Mouse (Mus musculus) ES-E14 (cell line): ENCODE results near the gene Ptgds. TPM values are rescaled to one million over a fixed set of nuclear protein-coding genes. Genes with fewer than 3 reads are reported as not detected.

Source experiments
- DNase-seq: peaks from one replicate; pipeline ENCODE4 v3.0.0-alpha.2; 2013; ENCODE audit warnings: low read depth, low spot score
- H3K27ac ChIP-seq: 2 replicates; pipeline ENCODE4 v1.5.1; 2012; ENCODE audit warnings: low read depth, mild to moderate bottlenecking, low read length, moderate library complexity, mixed read lengths; ENCODE audit not compliant: poor library complexity, insufficient read depth, severe bottlenecking
- H3K36me3 ChIP-seq: 2 replicates; pipeline ENCODE4 v1.6.1; 2012; ENCODE audit warnings: mild to moderate bottlenecking, low read length, moderate library complexity, mixed read lengths; ENCODE audit not compliant: control insufficient read depth, poor library complexity, insufficient read depth, severe bottlenecking
- H3K4me1 ChIP-seq, 2 experiments: fragments of 150-350 bp in 1 of 2; sonication (generic) in 1 of 2; 2 replicates each; pipeline ENCODE4 v1.6.1; 2012; ENCODE audit warnings: low read length in 2 of 2, mild to moderate bottlenecking in 1 of 2, mixed read lengths in 1 of 2; ENCODE audit not compliant: control insufficient read depth in 2 of 2, insufficient read depth in 2 of 2, poor library complexity in 1 of 2
- H3K4me3 ChIP-seq, 2 experiments: fragments of 150-350 bp in 1 of 2; sonication (generic) in 1 of 2; 2 replicates each; pipeline ENCODE4 v1.5.1; 2012; ENCODE audit warnings: low read length in 2 of 2, low read depth in 1 of 2, mild to moderate bottlenecking in 1 of 2, mixed read lengths in 1 of 2; ENCODE audit not compliant: insufficient read depth in 1 of 2, poor library complexity in 1 of 2, severe bottlenecking in 1 of 2
- H3K9ac ChIP-seq: 2 replicates; pipeline ENCODE4 v1.6.1; 2012; ENCODE audit warnings: low read depth, mild to moderate bottlenecking, low read length, mixed read lengths; ENCODE audit not compliant: poor library complexity, insufficient read depth, severe bottlenecking
- H3K9me3 ChIP-seq: fragments of 150-350 bp; sonication (generic); 2 replicates; pipeline ENCODE4 v1.6.1; 2012; ENCODE audit warnings: low read depth, mild to moderate bottlenecking, low read length; ENCODE audit not compliant: control insufficient read depth, insufficient read depth
- CHD2 ChIP-seq: IDR thresholded peaks from 2 replicates; pipeline ENCODE4 v1.6.1; 2014; ENCODE audit warnings: mild to moderate bottlenecking, low read depth, low read length, inconsistent platforms
- HCFC1 ChIP-seq: IDR thresholded peaks from 2 replicates; pipeline ENCODE4 v1.6.1; 2012; ENCODE audit warnings: low read length, inconsistent platforms, borderline replicate concordance; ENCODE audit not compliant: insufficient read depth
- MAFK ChIP-seq: IDR thresholded peaks from 2 replicates; pipeline ENCODE4 v1.6.1; 2014; ENCODE audit warnings: mild to moderate bottlenecking, low read depth, low read length, inconsistent platforms; ENCODE audit not compliant: insufficient read depth
- ZC3H11A ChIP-seq: IDR thresholded peaks from 2 replicates; pipeline ENCODE4 v1.6.1; 2012; ENCODE audit warnings: low read depth, mild to moderate bottlenecking, inconsistent platforms, low read length, borderline replicate concordance
- ZNF384 ChIP-seq: IDR thresholded peaks from 2 replicates; pipeline ENCODE4 v1.6.1; 2012; ENCODE audit warnings: low read depth, low read length, inconsistent platforms
- in situ Hi-C, 2 experiments: fragments of 600-800 bp; cut with MboI; formaldehyde crosslinking; loops; one replicate each; pipeline ENCODE4 v1.15.1; 2025; ENCODE audit warnings: low sequenced_read_pairs in 2 of 2, inconsistent platforms in 1 of 2; ENCODE audit not compliant: unreplicated experiment in 2 of 2
- total RNA-seq: library from RNA; depleted of rRNA; stranded (reverse); fragments of 300-350 nt; gene quantifications from 2 replicates; pipeline ENCODE4 v1.2.3, GENCODE M21; 2012

Gene Ptgds
- total RNA-seq, 1 experiment, result 0.98 TPM

DNA sequence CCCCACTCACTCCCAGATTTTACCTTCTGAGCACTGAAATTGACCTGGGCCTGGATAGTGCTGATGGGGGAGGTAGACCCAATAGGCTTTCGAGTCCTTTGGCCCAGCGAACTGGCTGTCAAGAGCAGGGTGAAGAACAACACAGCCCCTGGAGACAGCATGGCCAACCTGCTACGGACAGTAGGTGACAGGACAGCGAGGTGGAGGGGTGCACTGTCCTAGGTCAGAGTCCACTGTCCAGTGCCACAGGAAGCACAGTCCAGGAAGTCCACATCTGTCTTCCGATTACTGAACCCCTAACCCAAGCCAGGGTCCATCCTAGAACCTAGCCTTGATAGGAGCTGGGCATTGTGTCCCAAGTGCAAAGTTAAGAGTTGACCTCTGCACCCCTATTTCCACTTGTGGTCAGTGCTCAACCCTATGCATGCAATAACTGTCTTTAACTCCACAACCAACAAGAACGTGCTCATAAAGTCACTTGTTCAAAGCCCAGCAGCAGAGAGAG, 30.3 kb upstream of the Ptgds start:
- in situ Hi-C loops, result no loop called here
- H3K36me3 ChIP-seq, result peaks cover 11% of the 10 kb centered on the region; the same call in 1 of the 2 replicates
- H3K9me3 ChIP-seq, result no peaks in the 10 kb centered on the region
- H3K27ac ChIP-seq, result no peak overlapping the region
- TF ChIP-seq HCFC1 (no peak), MAFK (no peak), ZNF384 (no peak), ZC3H11A (no peak), CHD2 (no peak)
- no peak for DNase-seq
- H3K4me1 ChIP-seq, result peaks cover 0 to 15% of the 10 kb centered on the region in 2 experiments; a peak in 1 of 4 replicates
- peak overlapping the region; percentile 34; the same call in 1 of the 2 replicates for H3K9ac ChIP-seq
- H3K4me3 ChIP-seq, result peak overlapping the region; percentile 35 to 70; a peak in 3 of 4 replicates

DNA sequence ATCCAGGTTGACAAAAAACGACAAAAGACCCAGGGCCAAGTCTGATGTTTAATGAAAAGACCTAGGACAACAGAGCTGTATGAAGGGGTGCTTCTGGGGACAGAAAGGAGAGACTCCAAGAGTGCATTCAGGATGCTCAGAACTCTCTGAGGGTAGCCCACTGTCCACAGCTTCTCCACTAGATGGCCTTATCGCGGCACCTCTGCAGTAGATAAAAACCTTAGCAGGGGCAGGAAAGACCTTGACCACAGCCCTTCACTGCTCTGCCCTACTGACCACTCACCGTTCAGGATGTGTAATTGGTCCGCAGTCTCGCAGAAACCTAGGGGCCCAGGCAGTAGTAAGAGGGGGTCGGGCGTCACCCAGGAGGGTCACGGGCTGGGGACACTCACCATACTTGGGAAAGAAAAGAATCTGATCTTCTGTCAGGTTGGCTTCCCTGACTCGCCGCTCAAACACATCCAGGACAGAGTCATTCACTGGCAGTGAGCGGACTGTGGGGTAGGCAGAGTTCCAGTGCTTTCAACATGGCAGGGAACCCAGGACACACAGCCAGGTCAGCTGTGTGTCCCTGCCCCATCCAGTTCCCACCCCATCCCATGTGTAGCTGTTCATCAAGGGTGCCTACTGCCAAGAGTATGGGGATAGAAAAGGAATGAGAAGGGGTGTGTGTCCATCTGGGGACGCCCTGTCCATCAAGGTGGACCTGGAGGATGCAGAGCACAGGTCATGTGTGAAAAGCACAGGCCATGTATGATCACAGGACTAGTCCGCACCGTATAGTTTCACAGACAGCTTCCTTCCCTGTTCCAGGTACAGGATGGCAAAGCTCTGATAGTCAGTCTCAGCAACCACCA, 29.0 kb upstream of the Ptgds start:
- in situ Hi-C loops, result no loop called here
- H3K4me1 ChIP-seq, result peaks cover 0 to 15% of the 10 kb centered on the region in 2 experiments; a peak in 1 of 4 replicates
- no peak overlapping the region for H3K27ac ChIP-seq
- no peak for DNase-seq
- no peak overlapping the region for H3K4me3 ChIP-seq
- H3K36me3 ChIP-seq, result peaks cover 7% of the 10 kb centered on the region; the same call in 1 of the 2 replicates
- H3K9me3 ChIP-seq, result no peaks in the 10 kb centered on the region
- H3K9ac ChIP-seq, result no peak overlapping the region
- no peak for TF ChIP-seq ZNF384
- no peak for TF ChIP-seq MAFK
- no peak for TF ChIP-seq ZC3H11A
- TF ChIP-seq HCFC1, result no peak
- TF ChIP-seq CHD2, result no peak

DNA sequence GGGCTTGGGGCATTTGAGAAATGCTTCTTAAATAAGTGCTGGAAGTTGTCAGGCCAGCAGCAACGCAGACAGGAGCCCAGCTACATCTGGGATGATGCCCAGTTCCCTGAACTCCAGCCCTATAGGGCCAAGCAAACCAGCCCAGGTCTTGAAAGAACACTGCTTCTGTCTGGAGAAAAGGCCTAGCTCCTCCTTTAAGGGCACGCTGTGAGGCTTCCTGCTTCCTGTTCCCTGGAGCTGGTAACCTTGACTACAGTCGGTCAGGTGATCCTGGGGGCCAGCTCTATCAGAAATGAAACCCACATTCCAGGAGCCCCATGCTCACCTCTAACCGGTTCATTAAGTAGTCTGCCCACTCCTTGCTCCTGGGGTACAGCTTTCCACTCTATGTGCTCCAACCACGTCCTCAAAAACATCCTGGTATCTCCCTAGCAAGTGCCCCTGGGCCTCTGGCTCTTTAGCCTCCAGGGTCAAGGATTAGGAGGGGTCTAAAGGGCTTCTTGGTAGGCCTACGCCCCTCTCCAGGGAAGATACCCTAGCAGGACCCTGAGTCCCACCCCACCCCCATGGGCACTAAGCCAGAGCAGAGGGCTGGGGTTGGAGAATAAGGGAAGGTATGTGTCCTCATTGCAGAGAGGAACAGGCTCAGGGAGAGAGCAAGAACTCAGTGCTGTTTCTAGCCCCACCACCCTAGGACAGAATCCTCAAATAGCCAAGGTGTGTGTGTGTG, 28.2 kb upstream of the Ptgds start:
- Histone ChIP-seq H3K36me3 (peaks cover 1% of the 10 kb centered on the region; the same call in 1 of the 2 replicates), H3K27ac (no peak overlapping the region), H3K4me1 (peaks cover 0 to 15% of the 10 kb centered on the region in 2 experiments; a peak in 1 of 4 replicates), H3K9me3 (no peaks in the 10 kb centered on the region), H3K4me3 (no peak overlapping the region), H3K9ac (no peak overlapping the region)
- TF ChIP-seq ZC3H11A (no peak), CHD2 (no peak), MAFK (no peak), ZNF384 (no peak)
- DNase-seq, result no peak
- in situ Hi-C loops, result no loop called here

DNA sequence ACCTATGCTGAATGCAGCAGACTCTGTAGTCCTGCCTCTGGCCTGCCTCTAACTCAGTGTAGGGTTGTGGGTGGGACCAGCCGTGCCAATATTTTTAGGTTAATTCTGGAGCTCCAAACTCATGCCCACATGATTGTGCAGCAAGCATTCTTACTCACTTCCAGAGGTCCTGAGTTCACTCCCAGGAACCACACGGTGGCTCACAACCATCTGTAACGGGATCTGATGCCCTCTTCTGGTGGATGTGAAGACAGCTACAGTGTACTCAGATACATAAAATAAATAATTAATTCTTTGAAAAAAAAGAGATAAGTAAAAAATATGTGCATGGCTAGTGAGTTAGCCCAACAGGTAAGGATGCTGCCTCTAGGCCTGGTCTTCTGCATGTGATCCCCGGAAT, 26.6 kb upstream of the Ptgds start:
- DNase-seq, result no peak
- Histone ChIP-seq H3K9me3 (no peaks in the 10 kb centered on the region), H3K9ac (no peak overlapping the region), H3K27ac (no peak overlapping the region), H3K36me3 (no peaks in the 10 kb centered on the region), H3K4me1 (peaks cover 0 to 10% of the 10 kb centered on the region in 2 experiments; a peak in 1 of 4 replicates), H3K4me3 (no peak overlapping the region)
- TF ChIP-seq ZC3H11A (no peak), CHD2 (no peak), MAFK (no peak), HCFC1 (no peak), ZNF384 (no peak)
- in situ Hi-C loops, result no loop called here
